Mouse (Mus musculus): Measurements from ENCODE around the gene Cdh8.

DNA sequence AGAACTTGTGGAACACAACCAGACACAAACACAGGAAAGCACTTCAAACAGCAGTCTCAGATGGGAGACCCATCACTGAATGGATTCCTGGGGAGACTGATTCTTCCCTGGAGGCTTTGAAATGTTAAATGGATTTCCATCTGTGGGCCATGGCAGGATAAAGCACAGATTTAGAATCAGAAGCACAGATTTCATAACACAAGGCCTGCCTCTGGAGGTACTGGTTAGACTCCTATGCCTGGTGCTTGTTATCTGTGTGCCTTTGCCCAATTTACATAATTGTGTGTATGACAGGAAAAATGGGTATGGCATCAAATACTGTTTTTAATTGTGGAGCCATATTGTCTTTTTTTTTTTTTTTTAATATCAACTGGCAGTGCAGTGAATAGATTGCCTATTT is 66.8 kb downstream of the Cdh8 start:
- TF ChIP-seq ZNF384 (IDR thresholded peaks at IDR 0.05; ENCODE audit: low read depth, low read length) (no peak), CTCF (IDR thresholded peaks at IDR 0.05 in 2 of 3, conservative IDR thresholded peaks at IDR 0.05 in 1 of 3; ENCODE audit: control insufficient read depth in 1 of 3, insufficient read depth in 1 of 3, low read depth in 2 of 3, low read length in 3 of 3, poor library complexity in 1 of 3, severe bottlenecking in 1 of 3) (no peak), POLR2AphosphoS2 (IDR thresholded peaks at IDR 0.05; ENCODE audit: low read length) (no peak), RAD21 (IDR thresholded peaks at IDR 0.05; ENCODE audit: low read depth, low read length) (no peak), HCFC1 (IDR thresholded peaks at IDR 0.05; ENCODE audit: low read depth, low read length) (no peak), GABPA (IDR thresholded peaks at IDR 0.05; ENCODE audit: low read depth, low read length) (no peak), TBP (IDR thresholded peaks at IDR 0.05; ENCODE audit: low read depth, low read length) (no peak), ELF1 (IDR thresholded peaks at IDR 0.05; ENCODE audit: low read depth, low read length) (no peak), CHD1 (IDR thresholded peaks at IDR 0.05; ENCODE audit: low read depth, low read length) (no peak)
